Mouse (Mus musculus): ENCODE results near the gene Gm11983. TPM values are rescaled to one million over a fixed set of nuclear protein-coding genes. Genes with fewer than 3 reads are reported as not detected.
"Not testable (repeated sequence)": the region's sequence is repeated elsewhere in the genome, so short reads cannot be mapped to it uniquely, and the experiment has no call there.

The Gm11983 gene
- polyA plus RNA-seq, 1 experiment from 2014 or later: not detected

GRCm38 (mm10) chr11:6855942-6856341, 18.5 kb upstream of the Gm11983 start:
- H3K4me1 ChIP-seq (replicated peaks; ENCODE audit: control insufficient read depth, insufficient read depth, low read length): no peaks in the 10 kb centered on the region
- ATAC-seq (ENCODE audit: low FRiP score) (no peak), DNase-seq (ENCODE audit: low spot score) (no peak)
- H3K27ac ChIP-seq: no peak overlapping the region
- no peak overlapping the region for H3K4me2 ChIP-seq (replicated peaks)
- H3K36me3 ChIP-seq (replicated peaks; ENCODE audit: control insufficient read depth, insufficient read depth): no peaks in the 10 kb centered on the region
- WGBS: 90% methylated on average over 3 of the region's 3 CpGs
- H3K4me3 ChIP-seq (replicated peaks; ENCODE audit: low read length): no peak overlapping the region
- H3K9ac ChIP-seq: no peak overlapping the region
- H3K9me3 ChIP-seq (ENCODE audit: control insufficient read depth, low read length): no peaks in the 10 kb centered on the region
- no peaks in the 10 kb centered on the region for H3K27me3 ChIP-seq (ENCODE audit: control insufficient read depth, insufficient read depth, low read length)

GRCm38 (mm10) chr11:6853366-6853765, 15.9 kb upstream of the Gm11983 start:
- H3K9ac ChIP-seq; DNase-seq (ENCODE audit: low spot score); H3K9me3 ChIP-seq (ENCODE audit: control insufficient read depth, low read length); H3K27me3 ChIP-seq (ENCODE audit: control insufficient read depth, insufficient read depth, low read length); H3K4me3 ChIP-seq (replicated peaks; ENCODE audit: low read length); ATAC-seq (ENCODE audit: low FRiP score); H3K4me2 ChIP-seq (replicated peaks); H3K4me1 ChIP-seq (replicated peaks; ENCODE audit: control insufficient read depth, insufficient read depth, low read length); H3K36me3 ChIP-seq (replicated peaks; ENCODE audit: control insufficient read depth, insufficient read depth); H3K27ac ChIP-seq: not testable (repeated sequence)
- 84% methylated on average over 4 of the region's 4 CpGs for WGBS

DNA sequence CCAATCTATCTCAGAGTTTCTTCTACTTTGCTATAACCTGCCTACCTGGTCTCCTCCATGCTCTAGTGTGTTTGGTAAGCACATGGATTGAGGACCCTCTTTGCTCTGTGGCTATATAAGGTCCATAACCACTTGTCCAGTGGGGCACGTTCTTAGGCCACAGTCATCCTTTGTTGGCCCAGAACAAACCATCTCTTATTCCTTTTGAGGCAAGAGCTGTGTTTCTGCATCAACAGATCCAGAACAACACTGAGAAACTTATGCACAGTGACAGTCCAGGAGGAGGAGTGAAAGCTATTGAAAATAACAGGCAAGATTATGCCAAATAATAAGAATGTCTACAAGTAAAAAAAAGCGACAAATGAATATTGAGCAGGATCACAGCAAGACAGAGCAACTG, 6.4 kb upstream of the Gm11983 start:
- Histone ChIP-seq H3K27me3 (ENCODE audit: control insufficient read depth, insufficient read depth, low read length) (no peaks in the 10 kb centered on the region), H3K4me3 (replicated peaks; ENCODE audit: low read length) (no peak overlapping the region), H3K27ac (no peak overlapping the region), H3K9ac (no peak overlapping the region), H3K9me3 (ENCODE audit: control insufficient read depth, low read length) (no peaks in the 10 kb centered on the region), H3K4me2 (replicated peaks) (no peak overlapping the region), H3K4me1 (replicated peaks; ENCODE audit: control insufficient read depth, insufficient read depth, low read length) (no peaks in the 10 kb centered on the region), H3K36me3 (replicated peaks; ENCODE audit: control insufficient read depth, insufficient read depth) (no peaks in the 10 kb centered on the region)
- ATAC-seq (ENCODE audit: low FRiP score) (no peak), DNase-seq (ENCODE audit: low spot score) (no peak)
- WGBS: 82% methylated on average over 2 of the region's 2 CpGs

DNA sequence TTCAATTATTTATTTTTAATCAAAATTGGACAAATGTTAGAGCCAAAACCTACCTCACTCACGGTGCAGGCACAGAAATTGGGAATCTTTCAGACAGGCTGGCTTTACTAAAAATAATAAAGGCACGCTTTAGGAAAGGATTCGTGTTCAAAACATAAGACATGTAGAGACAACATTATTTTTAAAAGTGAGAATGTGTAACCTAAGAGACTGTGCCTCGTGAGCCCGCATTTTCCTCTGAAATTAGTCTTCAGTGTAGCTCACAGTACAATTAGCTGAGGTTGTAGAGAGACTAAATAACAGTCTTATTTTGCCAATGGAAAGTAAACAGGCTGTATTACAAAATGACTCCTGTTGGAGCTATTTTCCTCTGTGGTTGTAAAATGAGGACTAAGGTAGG, 4.7 kb upstream of the Gm11983 start:
- H3K4me3 ChIP-seq (replicated peaks; ENCODE audit: low read length): no peak overlapping the region
- no peak overlapping the region for H3K9ac ChIP-seq
- no peak overlapping the region for H3K4me2 ChIP-seq (replicated peaks)
- H3K27ac ChIP-seq: no peak overlapping the region
- 92% methylated on average over 5 of the region's 5 CpGs for WGBS
- no peaks in the 10 kb centered on the region for H3K4me1 ChIP-seq (replicated peaks; ENCODE audit: control insufficient read depth, insufficient read depth, low read length)
- no peaks in the 10 kb centered on the region for H3K27me3 ChIP-seq (ENCODE audit: control insufficient read depth, insufficient read depth, low read length)
- no peaks in the 10 kb centered on the region for H3K9me3 ChIP-seq (ENCODE audit: control insufficient read depth, low read length)
- DNase-seq (ENCODE audit: low spot score): no peak
- no peak for ATAC-seq (ENCODE audit: low FRiP score)
- H3K36me3 ChIP-seq (replicated peaks; ENCODE audit: control insufficient read depth, insufficient read depth): no peaks in the 10 kb centered on the region

DNA sequence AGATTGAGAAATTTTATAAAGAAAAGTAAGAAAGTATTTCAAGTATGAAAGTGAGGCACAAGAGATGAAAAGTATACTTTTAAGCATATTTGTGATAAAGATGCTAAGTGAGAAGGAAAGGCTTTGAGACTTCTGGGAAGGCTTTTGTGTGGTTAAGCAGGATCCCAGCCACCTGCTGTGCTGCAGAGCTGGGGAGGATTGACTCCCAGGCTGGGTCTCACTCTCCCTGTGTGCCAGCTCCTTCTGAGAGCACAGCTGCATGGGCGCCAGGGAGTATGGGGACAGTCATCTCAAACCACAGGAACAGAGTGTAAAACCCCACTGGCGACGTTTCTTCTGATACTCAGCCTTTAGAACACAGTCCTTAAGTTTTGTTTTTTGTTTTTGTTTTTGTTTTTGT, 3.3 kb upstream of the Gm11983 start:
- H3K9me3 ChIP-seq (ENCODE audit: control insufficient read depth, low read length): no peaks in the 10 kb centered on the region
- no peak overlapping the region for H3K27ac ChIP-seq
- H3K4me2 ChIP-seq (replicated peaks): no peak overlapping the region
- ATAC-seq (ENCODE audit: low FRiP score) (no peak), DNase-seq (ENCODE audit: low spot score) (no peak)
- no peaks in the 10 kb centered on the region for H3K27me3 ChIP-seq (ENCODE audit: control insufficient read depth, insufficient read depth, low read length)
- no peaks in the 10 kb centered on the region for H3K4me1 ChIP-seq (replicated peaks; ENCODE audit: control insufficient read depth, insufficient read depth, low read length)
- no peak overlapping the region for H3K9ac ChIP-seq
- no peaks in the 10 kb centered on the region for H3K36me3 ChIP-seq (replicated peaks; ENCODE audit: control insufficient read depth, insufficient read depth)
- H3K4me3 ChIP-seq (replicated peaks; ENCODE audit: low read length): no peak overlapping the region
- 71% methylated on average over 3 of the region's 3 CpGs for WGBS

DNA sequence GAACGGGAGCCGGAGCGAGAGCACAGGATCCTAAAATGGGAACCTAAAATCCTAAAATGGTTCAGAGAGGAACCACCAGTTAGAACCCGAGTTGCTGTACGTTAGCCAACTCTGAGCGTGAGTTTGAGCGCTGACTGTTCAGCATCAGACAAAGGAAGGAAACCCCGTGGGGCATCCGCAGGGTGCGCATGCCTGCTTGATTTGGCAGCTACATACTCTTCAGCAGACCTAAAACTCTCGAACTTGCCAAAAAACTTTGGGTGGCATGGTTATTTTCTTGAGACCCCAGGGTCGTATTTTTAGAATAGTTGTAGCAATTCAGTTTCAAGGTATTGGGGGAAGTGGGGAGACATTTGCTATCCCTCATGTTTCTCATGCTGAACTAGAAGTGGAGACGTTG, 2.8 kb downstream of the Gm11983 start:
- H3K36me3 ChIP-seq (replicated peaks; ENCODE audit: control insufficient read depth, insufficient read depth): no peaks in the 10 kb centered on the region
- ATAC-seq (ENCODE audit: low FRiP score) (no peak), DNase-seq (ENCODE audit: low spot score) (no peak)
- no peaks in the 10 kb centered on the region for H3K9me3 ChIP-seq (ENCODE audit: control insufficient read depth, low read length)
- H3K4me3 ChIP-seq (replicated peaks; ENCODE audit: low read length): no peak overlapping the region
- H3K4me2 ChIP-seq (replicated peaks): no peak overlapping the region
- H3K9ac ChIP-seq: no peak overlapping the region
- H3K27ac ChIP-seq: no peak overlapping the region
- WGBS: 63% methylated on average over 13 of the region's 13 CpGs
- H3K27me3 ChIP-seq (ENCODE audit: control insufficient read depth, insufficient read depth, low read length): no peaks in the 10 kb centered on the region
- H3K4me1 ChIP-seq (replicated peaks; ENCODE audit: control insufficient read depth, insufficient read depth, low read length): no peaks in the 10 kb centered on the region

DNA sequence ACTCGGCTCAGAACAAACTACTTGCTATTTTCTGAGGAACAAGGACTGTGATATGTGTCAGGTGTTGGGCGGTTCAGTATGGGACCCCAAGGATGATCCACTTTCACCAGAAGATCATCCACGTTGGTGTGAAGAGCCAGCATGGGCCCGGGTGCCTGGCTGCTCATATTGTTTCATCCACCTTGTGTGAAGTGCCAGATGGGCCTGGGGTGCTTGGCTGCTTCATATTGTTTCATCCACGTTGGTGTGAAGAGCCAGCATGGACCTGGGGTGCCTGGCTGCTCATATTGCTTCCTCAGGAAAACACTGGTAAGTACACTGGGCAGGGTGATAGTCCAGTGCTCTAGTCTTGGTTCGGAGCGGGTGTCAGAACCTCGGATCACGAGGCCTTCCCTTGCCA, 3.7 kb downstream of the Gm11983 start:
- Histone ChIP-seq H3K36me3 (replicated peaks; ENCODE audit: control insufficient read depth, insufficient read depth) (no peaks in the 10 kb centered on the region), H3K4me2 (replicated peaks) (no peak overlapping the region), H3K9ac (no peak overlapping the region), H3K27me3 (ENCODE audit: control insufficient read depth, insufficient read depth, low read length) (no peaks in the 10 kb centered on the region), H3K9me3 (ENCODE audit: control insufficient read depth, low read length) (no peaks in the 10 kb centered on the region), H3K4me1 (replicated peaks; ENCODE audit: control insufficient read depth, insufficient read depth, low read length) (no peaks in the 10 kb centered on the region), H3K27ac (no peak overlapping the region), H3K4me3 (replicated peaks; ENCODE audit: low read length) (no peak overlapping the region)
- WGBS: 94% methylated on average over 9 of the region's 9 CpGs
- DNase-seq (ENCODE audit: low spot score) (no peak), ATAC-seq (ENCODE audit: low FRiP score) (no peak)

DNA sequence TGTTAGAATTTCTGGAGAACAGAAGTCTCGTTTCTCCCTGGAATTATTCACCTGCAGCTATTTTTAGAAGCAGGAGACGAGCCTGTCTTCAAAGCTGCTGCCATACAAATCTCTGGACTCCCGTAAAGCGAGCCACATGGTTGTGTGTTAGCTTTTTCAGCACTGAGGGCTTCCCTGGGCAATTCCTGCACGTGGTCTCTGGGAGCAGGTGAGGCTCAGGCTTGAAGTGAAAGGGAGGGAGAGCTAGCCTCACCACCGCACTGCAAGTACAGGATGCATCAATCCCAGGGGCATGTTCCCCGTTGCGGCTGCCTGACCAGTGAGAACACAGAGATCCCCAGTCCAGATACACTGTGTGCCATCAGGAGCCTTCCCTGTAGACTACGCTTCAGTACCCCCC, 5.5 kb downstream of the Gm11983 start:
- H3K9me3 ChIP-seq (ENCODE audit: control insufficient read depth, low read length): no peaks in the 10 kb centered on the region
- DNase-seq (ENCODE audit: low spot score) (no peak), ATAC-seq (ENCODE audit: low FRiP score) (no peak)
- WGBS: 61% methylated on average over 9 of the region's 9 CpGs
- H3K27ac ChIP-seq: no peak overlapping the region
- H3K36me3 ChIP-seq (replicated peaks; ENCODE audit: control insufficient read depth, insufficient read depth): no peaks in the 10 kb centered on the region
- no peak overlapping the region for H3K4me2 ChIP-seq (replicated peaks)
- no peak overlapping the region for H3K4me3 ChIP-seq (replicated peaks; ENCODE audit: low read length)
- no peaks in the 10 kb centered on the region for H3K27me3 ChIP-seq (ENCODE audit: control insufficient read depth, insufficient read depth, low read length)
- no peak overlapping the region for H3K9ac ChIP-seq
- no peaks in the 10 kb centered on the region for H3K4me1 ChIP-seq (replicated peaks; ENCODE audit: control insufficient read depth, insufficient read depth, low read length)

- Histone ChIP-seq H3K36me3 (replicated peaks; ENCODE audit: control insufficient read depth, insufficient read depth) (no peaks in the 10 kb centered on the region), H3K4me2 (replicated peaks) (no peak overlapping the region), H3K4me3 (replicated peaks; ENCODE audit: low read length) (no peak overlapping the region), H3K9ac (no peak overlapping the region), H3K27me3 (ENCODE audit: control insufficient read depth, insufficient read depth, low read length) (no peaks in the 10 kb centered on the region), H3K9me3 (ENCODE audit: control insufficient read depth, low read length) (no peaks in the 10 kb centered on the region), H3K4me1 (replicated peaks; ENCODE audit: control insufficient read depth, insufficient read depth, low read length) (no peaks in the 10 kb centered on the region), H3K27ac (no peak overlapping the region)
- 58% methylated on average over 5 of the region's 5 CpGs for WGBS
- ATAC-seq (ENCODE audit: low FRiP score): no peak
- DNase-seq (ENCODE audit: low spot score): no peak
These were observed 9.3 kb downstream of the Gm11983 start for GRCm38 (mm10) chr11:6828196-6828595.

DNA sequence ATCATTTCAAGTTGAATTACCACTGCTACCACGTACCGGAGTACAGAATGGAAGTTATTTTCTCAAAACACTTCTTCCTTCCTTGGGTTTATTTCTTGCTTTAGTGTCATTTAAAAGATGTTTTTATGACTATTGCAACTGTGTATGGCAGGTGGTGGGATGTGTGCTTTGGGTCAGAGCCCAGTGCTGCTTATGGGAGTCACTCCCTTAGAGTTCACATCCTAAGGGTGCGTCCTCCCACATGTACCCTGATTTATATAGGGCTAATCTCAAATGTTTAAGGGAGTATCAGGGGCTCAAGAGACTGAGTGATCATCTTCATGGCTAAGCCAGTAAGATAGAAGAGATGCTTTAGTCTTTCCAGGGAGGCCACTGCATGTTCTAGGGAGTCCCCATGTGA, 11.3 kb downstream of the Gm11983 start:
- H3K27me3 ChIP-seq (ENCODE audit: control insufficient read depth, insufficient read depth, low read length): no peaks in the 10 kb centered on the region
- 92% methylated on average over 3 of the region's 3 CpGs for WGBS
- H3K4me3 ChIP-seq (replicated peaks; ENCODE audit: low read length): no peak overlapping the region
- H3K9me3 ChIP-seq (ENCODE audit: control insufficient read depth, low read length): no peaks in the 10 kb centered on the region
- no peaks in the 10 kb centered on the region for H3K36me3 ChIP-seq (replicated peaks; ENCODE audit: control insufficient read depth, insufficient read depth)
- H3K27ac ChIP-seq: no peak overlapping the region
- H3K4me2 ChIP-seq (replicated peaks): no peak overlapping the region
- H3K4me1 ChIP-seq (replicated peaks; ENCODE audit: control insufficient read depth, insufficient read depth, low read length): no peaks in the 10 kb centered on the region
- ATAC-seq (ENCODE audit: low FRiP score): no peak
- no peak overlapping the region for H3K9ac ChIP-seq
- no peak for DNase-seq (ENCODE audit: low spot score)
